Mouse (Mus musculus) splenic B cell, adult 2 months (primary cell): ENCODE results near the gene Kcnc4.

Experiments used
- DNase-seq: peaks from one replicate; pipeline ENCODE4 v3.0.0-alpha.2; 2011; ENCODE audit warnings: low read depth, low spot score
- H3K27me3 ChIP-seq: 2 replicates; pipeline ENCODE4 v1.6.1; 2012; ENCODE audit warnings: mild to moderate bottlenecking, low read length, moderate library complexity, mixed read lengths; ENCODE audit not compliant: control insufficient read depth, poor library complexity, insufficient read depth, severe bottlenecking
- H3K36me3 ChIP-seq: 2 replicates; pipeline ENCODE4 v1.6.1; 2012; ENCODE audit warnings: mild to moderate bottlenecking, low read length, moderate library complexity, mixed read lengths; ENCODE audit not compliant: control insufficient read depth, poor library complexity, insufficient read depth, severe bottlenecking

Kcnc4 gene

GRCm38 (mm10) chr3:107472198-107472597, 12.8 kb upstream of the Kcnc4 start:
- H3K27me3 ChIP-seq, result no peaks in the 10 kb centered on the region
- H3K36me3 ChIP-seq, result no peaks in the 10 kb centered on the region
- DNase-seq, result peak; percentile 40

- H3K27me3 ChIP-seq, result no peaks in the 10 kb centered on the region
- H3K36me3 ChIP-seq, result no peaks in the 10 kb centered on the region
- no peak for DNase-seq
Observed at GRCm38 (mm10) chr3:107469059-107469458, 9.7 kb upstream of the Kcnc4 start.

GRCm38 (mm10) chr3:107468106-107468505, 8.8 kb upstream of the Kcnc4 start:
- Histone ChIP-seq H3K36me3 (no peaks in the 10 kb centered on the region), H3K27me3 (no peaks in the 10 kb centered on the region)
- DNase-seq, result no peak

GRCm38 (mm10) chr3:107466577-107466976, 7.2 kb upstream of the Kcnc4 start:
- Histone ChIP-seq H3K27me3 (no peaks in the 10 kb centered on the region), H3K36me3 (no peaks in the 10 kb centered on the region)
- DNase-seq, result peak; percentile 60

- Histone ChIP-seq H3K27me3 (no peaks in the 10 kb centered on the region), H3K36me3 (no peaks in the 10 kb centered on the region)
- peak; percentile 60 for DNase-seq
Observed at GRCm38 (mm10) chr3:107462160-107462559, 2.8 kb upstream of the Kcnc4 start.

- Histone ChIP-seq H3K27me3 (no peaks in the 10 kb centered on the region), H3K36me3 (no peaks in the 10 kb centered on the region)
- DNase-seq, result no peak
Observed at GRCm38 (mm10) chr3:107459773-107460431, 550 bp upstream of the Kcnc4 start.

GRCm38 (mm10) chr3:107458528-107459195, 690 bp downstream of the Kcnc4 start:
- DNase-seq, result no peak
- Histone ChIP-seq H3K36me3 (no peaks in the 10 kb centered on the region), H3K27me3 (no peaks in the 10 kb centered on the region)

- Histone ChIP-seq H3K36me3 (no peaks in the 10 kb centered on the region), H3K27me3 (no peaks in the 10 kb centered on the region)
- no peak for DNase-seq
Observed at GRCm38 (mm10) chr3:107458104-107458503, 1.2 kb downstream of the Kcnc4 start.

- no peaks in the 10 kb centered on the region for H3K36me3 ChIP-seq
- DNase-seq, result no peak
- H3K27me3 ChIP-seq, result no peaks in the 10 kb centered on the region
Observed at GRCm38 (mm10) chr3:107454280-107454679, 5.1 kb downstream of the Kcnc4 start.

GRCm38 (mm10) chr3:107446822-107447221, 12.5 kb downstream of the Kcnc4 start:
- Histone ChIP-seq H3K27me3 (no peaks in the 10 kb centered on the region), H3K36me3 (no peaks in the 10 kb centered on the region)
- no peak for DNase-seq

- DNase-seq, result no peak
- no peaks in the 10 kb centered on the region for H3K27me3 ChIP-seq
- no peaks in the 10 kb centered on the region for H3K36me3 ChIP-seq
Observed at GRCm38 (mm10) chr3:107443866-107444265, 15.5 kb downstream of the Kcnc4 start.

GRCm38 (mm10) chr3:107442191-107442590, 17.2 kb downstream of the Kcnc4 start:
- no peak for DNase-seq
- Histone ChIP-seq H3K27me3 (no peaks in the 10 kb centered on the region), H3K36me3 (no peaks in the 10 kb centered on the region)

- no peaks in the 10 kb centered on the region for H3K36me3 ChIP-seq
Observed at GRCm38 (mm10) chr3:107441306-107441705, 18.0 kb downstream of the Kcnc4 start.

GRCm38 (mm10) chr3:107439280-107439679, 20.1 kb downstream of the Kcnc4 start:
- no peaks in the 10 kb centered on the region for H3K36me3 ChIP-seq
- DNase-seq, result no peak
- no peaks in the 10 kb centered on the region for H3K27me3 ChIP-seq

More at GRCm38 (mm10) chr3:107441306-107441705, 18.0 kb downstream of the Kcnc4 start:
- no peak for DNase-seq
- no peaks in the 10 kb centered on the region for H3K27me3 ChIP-seq

GRCm38 (mm10) chr3:107437666-107438065, 21.7 kb downstream of the Kcnc4 start:
- H3K36me3 ChIP-seq, result no peaks in the 10 kb centered on the region
- no peak for DNase-seq

More at GRCm38 (mm10) chr3:107437666-107438065, 21.7 kb downstream of the Kcnc4 start:
- H3K27me3 ChIP-seq, result no peaks in the 10 kb centered on the region
